Mouse (Mus musculus) ES-Bruce4 (cell line): ENCODE measurements at regions not wholly inside any gene's neighbourhood (a gene's known extent, or its start where the extent isn't known, plus 50 kb on each side); places are given as distances from the start of the nearest gene placed in this dataset.

Experiments used
- H3K27ac ChIP-seq: 2 replicates; pipeline ENCODE4 v1.5.1; 2012; ENCODE audit warnings: low read length, inconsistent platforms; ENCODE audit not compliant: insufficient read depth
- H3K27me3 ChIP-seq: 2 replicates; pipeline ENCODE4 v1.6.1; 2012; ENCODE audit warnings: mild to moderate bottlenecking, low read length, inconsistent platforms; ENCODE audit not compliant: control insufficient read depth, poor library complexity, insufficient read depth, severe bottlenecking
- H3K36me3 ChIP-seq: 2 replicates; pipeline ENCODE4 v1.6.1; 2012; ENCODE audit warnings: inconsistent platforms, mild to moderate bottlenecking, low read length, moderate library complexity; ENCODE audit not compliant: control insufficient read depth, poor library complexity, insufficient read depth, severe bottlenecking
- H3K4me1 ChIP-seq: one replicate; pipeline ENCODE4 v1.8.1; 2011; ENCODE audit warnings: low read length; ENCODE audit not compliant: control insufficient read depth, insufficient read depth
- H3K4me3 ChIP-seq: 2 replicates; pipeline ENCODE4 v1.5.1; 2011; ENCODE audit warnings: low read depth, mild to moderate bottlenecking, low read length
- H3K9ac ChIP-seq: 2 replicates; pipeline ENCODE4 v1.6.1; 2012; ENCODE audit warnings: low read depth, mild to moderate bottlenecking, inconsistent platforms; ENCODE audit not compliant: poor library complexity, severe bottlenecking
- H3K9me3 ChIP-seq: replicated peaks from 2 replicates; pipeline ENCODE4 v1.6.1; 2012; ENCODE audit warnings: mild to moderate bottlenecking, low read length, inconsistent platforms; ENCODE audit not compliant: control insufficient read depth, poor library complexity, insufficient read depth, severe bottlenecking
- CTCF ChIP-seq: IDR thresholded peaks from one replicate; pipeline ENCODE4 v1.8.1; 2011; ENCODE audit warnings: low read depth, low read length
- EP300 ChIP-seq: IDR thresholded peaks from 2 replicates; pipeline ENCODE4 v1.6.1; 2011; ENCODE audit warnings: low read depth, low read length; ENCODE audit not compliant: insufficient read depth
- POLR2A ChIP-seq: IDR thresholded peaks from one replicate; pipeline ENCODE4 v1.8.1; 2011; ENCODE audit warnings: low read length; ENCODE audit not compliant: insufficient read depth

- TF ChIP-seq POLR2A = no peak
- TF ChIP-seq CTCF = no peak
- TF ChIP-seq EP300 = no peak
- Histone ChIP-seq H3K9me3 (peaks cover 9% of the 10 kb centered on the region), H3K9ac (no peak overlapping the region), H3K4me3 (no peak overlapping the region), H3K27me3 (no peaks in the 10 kb centered on the region), H3K36me3 (no peaks in the 10 kb centered on the region), H3K4me1 (no peaks in the 10 kb centered on the region), H3K27ac (no peak overlapping the region)
Observed at GRCm38 (mm10) chr12:12655184-12655583, 286.5 kb downstream of the Mycn start.

- TF ChIP-seq POLR2A (no peak), CTCF (no peak), EP300 (no peak)
- 0 out of 2 replicates have a peak, but pooled peaks cover 2% of the 10 kb centered on the region for H3K9me3 ChIP-seq
- no peak overlapping the region for H3K4me3 ChIP-seq
- no peaks in the 10 kb centered on the region for H3K36me3 ChIP-seq
- no peak overlapping the region for H3K27ac ChIP-seq
- no peak overlapping the region for H3K9ac ChIP-seq
- H3K4me1 ChIP-seq = no peaks in the 10 kb centered on the region
- H3K27me3 ChIP-seq = no peaks in the 10 kb centered on the region
Observed at GRCm38 (mm10) chr12:12652361-12652760, 289.4 kb downstream of the Mycn start.

GRCm38 (mm10) chr12:12650309-12650708, 291.4 kb downstream of the Mycn start:
- Histone ChIP-seq H3K27ac (no peak overlapping the region), H3K9ac (no peak overlapping the region), H3K4me1 (no peaks in the 10 kb centered on the region), H3K27me3 (no peaks in the 10 kb centered on the region), H3K36me3 (no peaks in the 10 kb centered on the region), H3K4me3 (no peak overlapping the region), H3K9me3 (no peaks in the 10 kb centered on the region)
- TF ChIP-seq EP300 = no peak
- TF ChIP-seq POLR2A = no peak
- TF ChIP-seq CTCF = no peak

GRCm38 (mm10) chr12:12647467-12647866, 294.2 kb downstream of the Mycn start:
- Histone ChIP-seq H3K9me3 (no peaks in the 10 kb centered on the region), H3K27me3 (no peaks in the 10 kb centered on the region), H3K4me1 (no peaks in the 10 kb centered on the region), H3K4me3 (no peak overlapping the region), H3K27ac (no peak overlapping the region), H3K36me3 (no peaks in the 10 kb centered on the region), H3K9ac (no peak overlapping the region)
- no peak for TF ChIP-seq CTCF
- no peak for TF ChIP-seq EP300
- TF ChIP-seq POLR2A = no peak

- H3K9me3 ChIP-seq = no peaks in the 10 kb centered on the region
- no peak overlapping the region for H3K9ac ChIP-seq
- no peaks in the 10 kb centered on the region for H3K36me3 ChIP-seq
- H3K4me1 ChIP-seq = no peaks in the 10 kb centered on the region
- no peaks in the 10 kb centered on the region for H3K27me3 ChIP-seq
- H3K27ac ChIP-seq = no peak overlapping the region
- TF ChIP-seq POLR2A = no peak
- TF ChIP-seq EP300 = no peak
- TF ChIP-seq CTCF = no peak
- no peak overlapping the region for H3K4me3 ChIP-seq
Observed at GRCm38 (mm10) chr12:12645183-12645582, 296.5 kb downstream of the Mycn start.

- no peak overlapping the region for H3K27ac ChIP-seq
- H3K36me3 ChIP-seq = no peaks in the 10 kb centered on the region
- no peak overlapping the region for H3K4me3 ChIP-seq
- no peaks in the 10 kb centered on the region for H3K9me3 ChIP-seq
- TF ChIP-seq EP300 (no peak), POLR2A (no peak), CTCF (no peak)
- H3K9ac ChIP-seq = no peak overlapping the region
- H3K4me1 ChIP-seq = no peaks in the 10 kb centered on the region
- H3K27me3 ChIP-seq = no peaks in the 10 kb centered on the region
Observed at GRCm38 (mm10) chr12:12643247-12643963, 298.3 kb downstream of the Mycn start.
